Mouse (Mus musculus) embryonic facial prominence, embryonic 11.5 days (tissue): Measurements from ENCODE around the gene Ikbip. TPM values are rescaled to one million over a fixed set of nuclear protein-coding genes. Genes with fewer than 3 reads are reported as not detected.

Source experiments
- ATAC-seq: fragments of 200-750 bp; cut with Nextera tagmentation; replicated peaks from 2 replicates; pipeline ENCODE4 v1.8.0; 2017; ENCODE audit warnings: low read depth; ENCODE audit not compliant: insufficient number of reproducible peaks, low FRiP score, low TSS enrichment
- DNase-seq: peaks from one replicate; pipeline ENCODE4 v3.0.0-alpha.2; 2015; ENCODE audit warnings: low spot score
- H3K27ac ChIP-seq: fragments of 300-500 bp; sonication (generic); replicated peaks from 2 replicates; pipeline ENCODE4 v1.5.1; 2014; ENCODE audit warnings: mild to moderate bottlenecking, low read depth, low read length, control low read depth
- H3K27me3 ChIP-seq: fragments of 300-500 bp; sonication (generic); 2 replicates; pipeline ENCODE4 v1.6.1; 2014; ENCODE audit warnings: mild to moderate bottlenecking, low read length, moderate library complexity, mixed read lengths; ENCODE audit not compliant: control insufficient read depth, insufficient read depth
- H3K36me3 ChIP-seq: fragments of 300-500 bp; sonication (generic); replicated peaks from 2 replicates; pipeline ENCODE4 v1.6.1; 2014; ENCODE audit warnings: low read depth, mild to moderate bottlenecking, low read length, moderate library complexity, mixed read lengths; ENCODE audit not compliant: control insufficient read depth, insufficient read depth
- H3K4me1 ChIP-seq: fragments of 300-500 bp; sonication (generic); 2 replicates; pipeline ENCODE4 v1.6.1; 2014; ENCODE audit warnings: low read length, mixed read lengths; ENCODE audit not compliant: control insufficient read depth, insufficient read depth
- H3K4me2 ChIP-seq: fragments of 300-500 bp; sonication (generic); 2 replicates; pipeline ENCODE4 v1.6.1; 2014; ENCODE audit warnings: low read depth, mild to moderate bottlenecking, control low read depth, low read length, moderate library complexity
- H3K4me3 ChIP-seq: fragments of 300-500 bp; sonication (generic); 2 replicates; pipeline ENCODE4 v1.5.1; 2014; ENCODE audit warnings: low read depth, low read length, control low read depth
- H3K9ac ChIP-seq: fragments of 300-500 bp; sonication (generic); replicated peaks from 2 replicates; pipeline ENCODE4 v1.6.1; 2014; ENCODE audit warnings: mild to moderate bottlenecking, control low read depth, low read length
- H3K9me3 ChIP-seq: fragments of 300-500 bp; sonication (generic); replicated peaks from 2 replicates; pipeline ENCODE4 v1.6.1; 2016; ENCODE audit warnings: mild to moderate bottlenecking, low read length, inconsistent platforms, mixed read lengths; ENCODE audit not compliant: control insufficient read depth
- WGBS: fragments of 180-500 bp; shearing (Covaris S2); extraction: QIAGEN DNeasy Blood & Tissue Kit; methylation state at CpG from one replicate; pipeline ENCODE4 v1.1.7; 2014; 5-methylcytosine and 5-hydroxymethylcytosine counted together
- polyA plus RNA-seq: library from polyadenylated mRNA; unstranded; fragments of >200 nt; fragmentation: Nextera tagmentation; extraction: Ambion mirVana; gene quantifications from 2 replicates; pipeline ENCODE4 v1.2.1, GENCODE M21; 2014

Gene Ikbip
- polyA plus RNA-seq, 1 experiment from 2014 or later = 31.1 TPM

- H3K9me3 ChIP-seq = no peaks in the 10 kb centered on the region
- DNase-seq (peak; percentile 99), ATAC-seq (peak; percentile 98)
- H3K27ac ChIP-seq = peak within 1 kb of the TSS; percentile 59; the same call in 1 of the 2 replicates
- 14% methylated on average over 56 of the region's 59 CpGs for WGBS
- peak within 1 kb of the TSS; percentile 97 for H3K4me3 ChIP-seq
- peaks cover 4% of the 10 kb centered on the region for H3K36me3 ChIP-seq
- H3K4me2 ChIP-seq = peak within 1 kb of the TSS; percentile 64
- no peaks in the 10 kb centered on the region for H3K4me1 ChIP-seq
- peak within 1 kb of the TSS; percentile 93 for H3K9ac ChIP-seq
- H3K27me3 ChIP-seq = no peaks in the 10 kb centered on the region
Observed at GRCm38 (mm10) chr10:91123828-91124822, 41.4 kb downstream of the Ikbip start, which contains the start of gene Slc25a3. Gene Slc25a3 (minus strand): TSS chr10:91124059.

DNA sequence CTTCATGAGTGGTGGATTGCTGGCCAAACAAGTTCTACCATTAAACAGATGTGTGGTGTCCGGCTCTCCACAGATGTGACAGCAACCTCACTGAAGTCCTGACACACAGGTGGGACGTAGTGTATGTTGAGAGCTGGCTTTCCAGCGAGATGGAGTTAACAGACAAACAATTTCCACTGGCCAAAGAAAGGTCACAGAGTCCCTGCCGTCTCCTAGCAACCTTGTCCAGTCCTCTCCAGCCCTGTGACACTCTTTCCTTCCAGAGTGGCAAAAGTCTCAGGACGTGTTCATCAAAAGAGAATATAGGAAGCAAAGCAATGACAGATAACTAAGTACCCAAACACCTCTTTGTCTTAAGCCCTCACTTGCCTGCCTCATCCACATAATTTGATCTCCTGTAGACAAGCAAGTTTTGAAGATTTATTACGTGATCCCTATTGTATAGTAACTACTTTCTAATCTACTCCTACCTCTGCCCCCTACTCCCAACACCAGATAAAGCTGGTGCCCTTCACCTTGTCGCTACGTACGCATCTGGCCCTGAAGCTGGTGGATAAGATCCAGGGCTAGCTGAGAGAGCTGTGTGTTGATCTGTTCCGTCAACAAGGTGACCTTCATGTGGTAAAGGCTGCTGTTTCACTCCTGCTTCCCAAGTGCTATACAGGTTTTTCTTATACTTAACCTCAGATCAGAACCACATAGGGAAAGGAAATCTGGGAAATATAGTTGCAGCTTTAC, 44.0 kb downstream of the Ikbip start:
- H3K4me3 ChIP-seq = no peak overlapping the region
- no peak for ATAC-seq

DNA sequence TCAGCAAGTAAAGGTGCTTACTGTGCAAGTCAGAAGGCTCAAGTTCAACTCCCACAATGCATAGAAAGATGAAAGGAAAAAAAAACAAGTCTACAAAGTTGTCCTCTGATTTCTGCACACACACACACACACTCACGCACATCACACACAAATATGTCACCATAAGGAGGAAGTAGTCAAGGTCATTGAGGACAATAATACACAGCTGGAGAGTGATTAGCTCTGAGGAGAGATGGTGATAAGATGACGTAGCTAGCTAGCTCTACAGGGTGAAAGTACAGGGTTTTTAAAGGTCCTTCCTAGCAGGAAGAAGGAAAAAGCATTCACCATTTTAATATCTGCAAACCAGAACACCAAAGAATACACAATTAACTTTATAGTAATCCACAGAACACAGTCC, 44.7 kb downstream of the Ikbip start:
- WGBS = 76% methylated on average over 2 of the region's 2 CpGs
- Histone ChIP-seq H3K36me3 (no peaks in the 10 kb centered on the region), H3K4me1 (no peaks in the 10 kb centered on the region), H3K9ac (no peak overlapping the region), H3K4me3 (no peak overlapping the region), H3K27me3 (no peaks in the 10 kb centered on the region), H3K4me2 (no peak overlapping the region), H3K9me3 (no peaks in the 10 kb centered on the region), H3K27ac (no peak overlapping the region)
- ATAC-seq = no peak
- no peak for DNase-seq

More for the DNA sequence above, 44.0 kb downstream of the Ikbip start:
- Histone ChIP-seq H3K36me3 (no peaks in the 10 kb centered on the region; the same call in 1 of the 2 replicates), H3K27me3 (no peaks in the 10 kb centered on the region), H3K9me3 (no peaks in the 10 kb centered on the region), H3K9ac (no peak overlapping the region), H3K4me2 (no peak overlapping the region), H3K4me1 (no peaks in the 10 kb centered on the region), H3K27ac (no peak overlapping the region)
- WGBS = 75% methylated on average over 10 of the region's 10 CpGs
- no peak for DNase-seq

- no peak overlapping the region for H3K4me3 ChIP-seq
- H3K9ac ChIP-seq = no peak overlapping the region
- no peak overlapping the region for H3K27ac ChIP-seq
- no peaks in the 10 kb centered on the region for H3K36me3 ChIP-seq
- no peaks in the 10 kb centered on the region for H3K27me3 ChIP-seq
- WGBS = 78% methylated on average over 1 of the region's 1 CpGs
- no peaks in the 10 kb centered on the region for H3K9me3 ChIP-seq
- no peak overlapping the region for H3K4me2 ChIP-seq
- DNase-seq (no peak), ATAC-seq (no peak)
- no peaks in the 10 kb centered on the region for H3K4me1 ChIP-seq
Observed at GRCm38 (mm10) chr10:91128551-91129160, 45.9 kb downstream of the Ikbip start.

GRCm38 (mm10) chr10:91130792-91131191, 48.1 kb downstream of the Ikbip start:
- ATAC-seq (no peak), DNase-seq (no peak)
- no peaks in the 10 kb centered on the region for H3K36me3 ChIP-seq
- H3K27ac ChIP-seq = no peak overlapping the region
- no peak overlapping the region for H3K4me3 ChIP-seq
- H3K9ac ChIP-seq = no peak overlapping the region
- H3K9me3 ChIP-seq = no peaks in the 10 kb centered on the region
- no peak overlapping the region for H3K4me2 ChIP-seq
- no peaks in the 10 kb centered on the region for H3K27me3 ChIP-seq
- no peaks in the 10 kb centered on the region for H3K4me1 ChIP-seq
- 88% methylated on average over 3 of the region's 3 CpGs for WGBS

DNA sequence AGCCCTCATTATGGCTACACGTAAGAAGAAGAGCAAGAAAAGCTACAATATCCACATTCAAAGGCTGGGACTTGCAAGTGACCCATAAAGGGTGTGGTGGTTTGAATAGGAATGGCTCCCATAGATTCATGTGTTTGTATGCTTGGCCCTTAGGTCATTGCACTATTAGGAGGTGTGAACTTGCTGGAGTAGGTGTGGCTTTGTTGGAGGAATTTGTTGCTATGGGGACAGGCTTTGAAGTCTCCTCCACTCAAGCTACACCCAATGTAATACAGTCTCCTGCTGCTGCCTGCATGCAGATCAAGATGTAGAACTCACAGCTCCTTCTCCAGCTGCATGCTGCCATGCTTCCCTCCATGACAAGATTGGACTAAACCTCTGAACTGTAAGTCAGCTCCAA, 48.8 kb downstream of the Ikbip start:
- H3K4me1 ChIP-seq = no peaks in the 10 kb centered on the region
- H3K27ac ChIP-seq = no peak overlapping the region
- no peak overlapping the region for H3K4me2 ChIP-seq
- 83% methylated on average over 1 of the region's 1 CpGs for WGBS
- DNase-seq (no peak), ATAC-seq (no peak)
- H3K9ac ChIP-seq = no peak overlapping the region
- H3K36me3 ChIP-seq = no peaks in the 10 kb centered on the region
- H3K9me3 ChIP-seq = no peaks in the 10 kb centered on the region
- H3K4me3 ChIP-seq = no peak overlapping the region
- H3K27me3 ChIP-seq = no peaks in the 10 kb centered on the region

GRCm38 (mm10) chr10:91135302-91135972, 52.7 kb downstream of the Ikbip start:
- WGBS = 89% methylated on average over 7 of the region's 7 CpGs

More at GRCm38 (mm10) chr10:91135302-91135972, 52.7 kb downstream of the Ikbip start:
- Histone ChIP-seq H3K4me2 (no peak overlapping the region), H3K4me1 (no peaks in the 10 kb centered on the region), H3K27ac (no peak overlapping the region), H3K9me3 (no peaks in the 10 kb centered on the region), H3K9ac (no peak overlapping the region), H3K27me3 (no peaks in the 10 kb centered on the region), H3K36me3 (no peaks in the 10 kb centered on the region), H3K4me3 (no peak overlapping the region)
- DNase-seq (no peak), ATAC-seq (no peak)
